Mouse (Mus musculus) urinary bladder, postnatal 0 days (tissue): ENCODE measurements around the gene Rab17. TPM values are rescaled to one million over a fixed set of nuclear protein-coding genes. Genes with fewer than 3 reads are reported as not detected.

Experiments
- polyA plus RNA-seq: library from polyadenylated mRNA; unstranded; fragments of >200 nt; fragmentation: Nextera tagmentation; extraction: Ambion mirVana; gene quantifications from 2 replicates; pipeline ENCODE4 v1.2.1, GENCODE M21; 2015

Gene Rab17
- 2.5 and 3.8 TPM in 2 replicates for polyA plus RNA-seq

GRCm38 (mm10) chr1:90969347-90969784 is at the start of gene Rab17:
Gene Rab17, minus strand, starts transcription at chr1:90969661.

DNA sequence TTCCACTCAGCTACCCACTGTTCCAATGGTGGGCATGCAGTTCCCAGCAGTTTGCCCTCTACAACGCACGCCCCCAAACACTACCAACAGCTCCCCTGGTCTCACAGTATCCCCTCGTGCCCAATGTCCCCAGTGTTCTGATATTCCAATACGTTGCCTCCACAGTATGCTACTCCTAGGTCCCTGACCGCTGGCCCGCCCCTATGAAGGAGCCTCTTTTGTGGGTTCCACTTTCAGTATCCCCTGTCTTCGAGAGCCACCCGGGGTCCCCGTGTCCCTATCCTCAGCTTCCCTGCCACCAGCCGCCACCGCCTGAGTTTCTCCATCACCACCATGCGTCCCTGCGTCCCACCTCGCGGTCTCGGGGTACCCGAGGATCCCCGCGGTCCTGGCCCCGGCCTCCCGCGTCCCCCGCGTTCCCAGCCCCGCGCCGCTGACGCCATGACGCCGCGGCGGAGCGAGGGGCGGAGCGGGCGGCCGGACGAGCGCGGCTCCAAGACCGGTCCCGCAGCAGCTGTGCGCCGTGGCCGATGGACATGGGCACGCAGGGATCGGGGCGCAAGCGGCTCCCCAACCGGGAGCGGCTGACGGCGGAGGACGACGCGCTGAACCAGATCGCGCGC is 28.9 kb upstream of the Rab17 start, which contains the start of gene Lrrfip1:
Lrrfip1 (plus strand) TSS at position 470 of the 623 bp plus-strand sequence.

GRCm38 (mm10) chr1:90952808-90953207 is 16.7 kb downstream of the Rab17 start, which contains the start of gene Prlh:
Gene Prlh, plus strand, starts transcription at chr1:90953108.

DNA sequence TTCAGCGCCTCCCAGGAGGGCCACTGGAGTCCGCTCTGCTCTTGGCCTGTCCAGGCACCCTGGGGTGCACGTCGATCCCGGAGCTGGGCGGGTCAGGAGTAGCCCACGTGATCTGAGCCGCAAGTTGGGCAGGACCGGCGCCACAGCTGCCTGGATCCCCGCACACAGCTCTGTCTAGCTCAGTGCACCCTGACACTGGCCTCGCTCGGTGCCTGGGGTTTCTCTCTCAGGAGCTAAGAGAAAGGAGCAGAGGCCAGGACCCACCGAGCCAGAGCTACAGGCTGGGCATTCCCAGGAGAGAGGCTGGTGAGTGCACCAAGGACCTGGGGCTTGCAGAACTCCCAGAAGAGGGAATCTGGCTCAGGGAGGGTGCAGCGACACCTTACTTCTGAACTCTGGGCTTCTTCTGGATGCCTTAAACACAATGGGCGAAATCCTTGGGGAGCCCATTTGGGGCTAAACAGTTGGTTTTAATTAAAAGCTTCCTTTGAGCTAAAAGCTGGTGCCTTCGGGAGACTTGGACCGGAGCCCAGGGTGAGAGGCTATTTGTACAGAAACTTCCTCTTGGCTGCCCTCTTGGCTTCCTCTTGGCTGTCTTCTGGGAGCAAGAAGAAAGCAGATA is 54.4 kb downstream of the Rab17 start, which contains the start of gene Mlph:
Mlph (plus strand) TSS at position 138 of the 622 bp plus-strand sequence.

Other genes with a start within 250 kb of the Rab17 start
- 117 and 132 TPM in 2 replicates for gene Col6a3, start 125.7 kb downstream of the Rab17 start, polyA plus RNA-seq
- gene Mlph, start 54.6 kb downstream of the Rab17 start, polyA plus RNA-seq = 1.5 and 1.6 TPM in 2 replicates
- not detected in 2 replicates for gene Prlh, start 16.6 kb downstream of the Rab17 start, polyA plus RNA-seq
- 163 and 229 TPM in 2 replicates for gene Lrrfip1, start 29.1 kb upstream of the Rab17 start, polyA plus RNA-seq
- 0.07 and 0.79 TPM in 2 replicates for gene Rbm44, start 175.4 kb upstream of the Rab17 start, polyA plus RNA-seq
- 7.6 and 10.1 TPM in 2 replicates for gene Ramp1, start 210.2 kb upstream of the Rab17 start, polyA plus RNA-seq